Mouse (Mus musculus): Measurements from ENCODE around the gene Tulp3. TPM values are rescaled to one million over a fixed set of nuclear protein-coding genes. Genes with fewer than 3 reads are reported as not detected.

Tulp3 gene
- polyA plus RNA-seq, 1 experiment from 2014 or later: 24.1 TPM

DNA sequence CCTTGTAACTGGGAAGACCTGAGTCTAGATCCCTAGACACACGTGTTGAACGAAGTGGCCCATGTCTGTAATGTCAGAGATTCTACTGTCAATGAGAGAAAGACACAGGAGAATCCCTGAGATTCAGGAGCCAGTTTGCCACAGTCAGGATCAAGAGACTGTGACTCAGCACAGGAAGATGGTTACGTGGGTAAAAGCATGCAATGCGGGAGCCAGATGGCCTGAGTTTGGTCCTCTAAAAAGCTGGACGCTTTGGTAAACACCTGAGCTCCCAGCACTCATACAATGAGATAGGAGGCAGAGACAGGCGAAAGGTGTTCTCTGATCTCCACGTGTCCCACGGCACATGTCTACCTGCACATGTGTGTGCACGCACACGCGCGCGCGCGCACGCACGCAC, 82.9 kb downstream of the Tulp3 start:
- Histone ChIP-seq H3K4me2 (replicated peaks; ENCODE audit: low read depth, low read length) (no peak overlapping the region), H3K27me3 (ENCODE audit: insufficient read depth, low read length) (no peaks in the 10 kb centered on the region), H3K4me3 (ENCODE audit: low read length) (no peak overlapping the region), H3K4me1 (ENCODE audit: insufficient read depth, low read length) (peaks cover 7% of the 10 kb centered on the region), H3K9me3 (ENCODE audit: low read length) (no peaks in the 10 kb centered on the region), H3K27ac (ENCODE audit: low read length) (no peak overlapping the region), H3K9ac (replicated peaks; ENCODE audit: low read length) (no peak overlapping the region), H3K36me3 (ENCODE audit: insufficient read depth, low read length) (no peaks in the 10 kb centered on the region; the same call in 1 of the 2 replicates)
- WGBS: 97% methylated on average over 17 of the region's 17 CpGs
- no peak for ATAC-seq (ENCODE audit: low FRiP score, low TSS enrichment)

Other genes with a start within 250 kb of the Tulp3 start
- gene Tspan9, start 212.3 kb downstream of the Tulp3 start, polyA plus RNA-seq (2015; fragmentation: Nextera tagmentation; extraction: Ambion mirVana): 140 and 147 TPM in 2 replicates
- gene Tead4, start 55.0 kb downstream of the Tulp3 start, polyA plus RNA-seq (2015; fragmentation: Nextera tagmentation; extraction: Ambion mirVana): 3.0 and 3.3 TPM in 2 replicates
- gene Rhno1, start 7.1 kb upstream of the Tulp3 start, polyA plus RNA-seq (2015; fragmentation: Nextera tagmentation; extraction: Ambion mirVana): 121 and 131 TPM in 2 replicates
- 31.3 and 38.3 TPM in 2 replicates for gene Foxm1, start 7.1 kb upstream of the Tulp3 start, polyA plus RNA-seq (2015; fragmentation: Nextera tagmentation; extraction: Ambion mirVana)
- gene Tex52, start 19.6 kb upstream of the Tulp3 start, polyA plus RNA-seq (2015; fragmentation: Nextera tagmentation; extraction: Ambion mirVana): 0.21 and 0.35 TPM in 2 replicates
- gene Gm44596, start 19.7 kb upstream of the Tulp3 start, polyA plus RNA-seq (2015; fragmentation: Nextera tagmentation; extraction: Ambion mirVana): not detected in 2 replicates
- gene Nrip2, start 43.4 kb upstream of the Tulp3 start, polyA plus RNA-seq (2015; fragmentation: Nextera tagmentation; extraction: Ambion mirVana): 24.7 and 26.3 TPM in 2 replicates
- gene Itfg2, start 69.1 kb upstream of the Tulp3 start, polyA plus RNA-seq (2015; fragmentation: Nextera tagmentation; extraction: Ambion mirVana): 35.6 and 39.2 TPM in 2 replicates
- 550 and 556 TPM in 2 replicates for gene Fkbp4, start 82.8 kb upstream of the Tulp3 start, polyA plus RNA-seq (2015; fragmentation: Nextera tagmentation; extraction: Ambion mirVana)
- gene Pzp, start 170.9 kb upstream of the Tulp3 start, polyA plus RNA-seq (2015; fragmentation: Nextera tagmentation; extraction: Ambion mirVana): 0.86 and 1.4 TPM in 2 replicates
- 0.26 and 0.32 TPM in 2 replicates for gene A2ml1, start 225.8 kb upstream of the Tulp3 start, polyA plus RNA-seq (2015; fragmentation: Nextera tagmentation; extraction: Ambion mirVana)